Mouse (Mus musculus): ENCODE measurements around the gene Tubgcp2. TPM values are rescaled to one million over a fixed set of nuclear protein-coding genes. Genes with fewer than 3 reads are reported as not detected.

The Tubgcp2 gene
- polyA plus RNA-seq, 1 experiment from 2014 or later: 72.7 TPM

DNA sequence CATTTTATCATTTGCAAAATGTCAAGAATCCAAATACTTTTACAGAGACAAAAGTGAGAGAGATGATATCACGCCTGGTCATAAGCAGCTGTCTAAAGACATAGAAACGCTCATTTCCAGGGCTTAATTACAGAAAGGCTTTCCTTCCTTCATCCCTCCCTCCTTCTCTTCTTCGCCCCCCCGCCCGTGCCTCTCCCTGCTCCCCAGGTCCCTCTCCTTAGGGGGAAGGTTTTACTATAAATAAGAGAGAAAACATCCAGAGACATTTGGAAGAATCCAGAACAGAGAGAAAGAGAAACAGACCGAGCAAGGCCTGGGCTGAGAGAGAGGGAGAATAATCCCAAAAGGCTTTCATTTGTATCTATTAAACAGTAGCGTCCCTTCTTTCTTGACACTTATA lies 1.0 kb downstream of the Tubgcp2 start:
- Histone ChIP-seq H3K27ac (replicated peaks) (peak overlapping the region; percentile 86; the same call in 1 of the 2 replicates), H3K4me1 (peaks cover 24% of the 10 kb centered on the region), H3K9ac (replicated peaks) (peak overlapping the region; percentile 85), H3K9me3 (no peaks in the 10 kb centered on the region), H3K4me2 (replicated peaks) (peak overlapping the region; percentile 88), H3K4me3 (peak overlapping the region; percentile 91), H3K27me3 (peaks cover 10% of the 10 kb centered on the region), H3K36me3 (peaks cover 42% of the 10 kb centered on the region)
- ATAC-seq (ENCODE audit: low FRiP score, low read depth): no peak
- 24% methylated on average over 7 of the region's 7 CpGs for WGBS

DNA sequence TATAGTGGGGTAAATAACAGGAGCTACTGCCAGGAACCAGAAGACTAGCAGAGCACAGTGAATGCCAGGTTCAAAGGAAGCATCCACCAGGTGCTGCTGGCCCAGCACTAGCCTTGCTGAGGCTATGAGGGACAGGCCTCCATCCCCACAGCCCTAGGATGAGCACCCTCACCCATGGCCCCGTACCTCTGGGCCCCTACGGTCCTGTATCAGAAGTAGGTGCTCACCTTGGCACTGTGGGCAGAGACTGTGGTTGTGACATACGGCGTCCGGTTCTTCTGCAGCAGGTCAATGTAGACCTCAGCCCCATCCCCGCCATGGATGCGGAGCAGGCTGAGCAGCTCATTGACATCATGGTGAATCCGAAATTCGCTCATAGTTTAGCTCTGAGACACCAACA lies 3.1 kb downstream of the Tubgcp2 start:
- H3K9ac ChIP-seq (replicated peaks): no peak overlapping the region
- WGBS: 91% methylated on average over 9 of the region's 9 CpGs
- no peaks in the 10 kb centered on the region for H3K9me3 ChIP-seq
- H3K4me2 ChIP-seq (replicated peaks): no peak overlapping the region
- no peak overlapping the region for H3K27ac ChIP-seq (replicated peaks)
- peaks cover 50% of the 10 kb centered on the region for H3K36me3 ChIP-seq
- H3K4me3 ChIP-seq: no peak overlapping the region
- peaks cover 24% of the 10 kb centered on the region for H3K4me1 ChIP-seq
- peaks cover 7% of the 10 kb centered on the region for H3K27me3 ChIP-seq
- ATAC-seq (ENCODE audit: low FRiP score, low read depth): no peak

DNA sequence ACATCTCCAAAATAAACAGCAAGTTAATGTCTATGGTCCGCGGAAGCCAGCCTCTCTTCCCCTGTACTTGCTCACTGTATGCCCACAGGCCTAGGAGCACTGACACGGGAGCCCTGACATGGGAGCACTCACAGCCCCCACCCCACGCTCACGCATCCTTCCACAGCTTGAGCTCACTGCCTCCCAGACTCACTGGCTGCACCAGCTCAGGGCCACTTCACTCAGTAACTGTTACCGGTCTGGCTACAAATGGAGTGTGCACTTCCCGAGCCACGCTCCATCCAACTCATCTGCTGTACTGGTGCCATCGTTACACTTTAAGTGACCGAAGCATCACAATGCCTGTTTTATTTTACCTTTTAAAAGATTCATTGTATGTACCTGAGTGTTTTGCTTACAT lies 4.1 kb downstream of the Tubgcp2 start:
- Histone ChIP-seq H3K4me2 (replicated peaks) (no peak overlapping the region), H3K4me3 (no peak overlapping the region), H3K4me1 (peaks cover 21% of the 10 kb centered on the region), H3K36me3 (peaks cover 56% of the 10 kb centered on the region), H3K9me3 (no peaks in the 10 kb centered on the region), H3K9ac (replicated peaks) (no peak overlapping the region), H3K27me3 (peaks cover 2% of the 10 kb centered on the region), H3K27ac (replicated peaks) (no peak overlapping the region)
- 95% methylated on average over 10 of the region's 10 CpGs for WGBS
- no peak for ATAC-seq (ENCODE audit: low FRiP score, low read depth)

DNA sequence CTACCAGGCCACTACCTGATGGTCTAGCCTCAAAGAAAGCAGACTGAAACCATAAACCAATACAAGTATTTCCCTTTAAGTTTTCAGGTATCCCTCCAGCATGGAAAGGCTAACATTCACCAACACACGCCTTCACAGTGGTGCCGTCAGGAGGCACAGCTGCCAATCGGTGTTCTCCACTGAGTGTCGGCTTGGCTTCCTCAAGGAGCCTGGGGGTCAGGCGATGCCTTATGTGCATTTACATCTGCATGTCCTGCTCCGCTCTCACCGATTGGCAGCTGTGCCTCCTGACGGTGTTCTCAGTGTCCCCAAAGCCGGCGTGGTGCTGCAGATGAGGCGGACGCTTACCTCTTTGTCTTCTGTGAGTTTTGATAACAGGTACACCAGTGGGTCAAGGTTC lies 4.7 kb downstream of the Tubgcp2 start:
- H3K36me3 ChIP-seq: peaks cover 56% of the 10 kb centered on the region
- 94% methylated on average over 12 of the region's 12 CpGs for WGBS
- no peaks in the 10 kb centered on the region for H3K9me3 ChIP-seq
- no peak overlapping the region for H3K9ac ChIP-seq (replicated peaks)
- no peaks in the 10 kb centered on the region for H3K27me3 ChIP-seq
- H3K4me2 ChIP-seq (replicated peaks): no peak overlapping the region
- H3K27ac ChIP-seq (replicated peaks): no peak overlapping the region
- no peak overlapping the region for H3K4me3 ChIP-seq
- no peak for ATAC-seq (ENCODE audit: low FRiP score, low read depth)
- H3K4me1 ChIP-seq: peaks cover 15% of the 10 kb centered on the region

DNA sequence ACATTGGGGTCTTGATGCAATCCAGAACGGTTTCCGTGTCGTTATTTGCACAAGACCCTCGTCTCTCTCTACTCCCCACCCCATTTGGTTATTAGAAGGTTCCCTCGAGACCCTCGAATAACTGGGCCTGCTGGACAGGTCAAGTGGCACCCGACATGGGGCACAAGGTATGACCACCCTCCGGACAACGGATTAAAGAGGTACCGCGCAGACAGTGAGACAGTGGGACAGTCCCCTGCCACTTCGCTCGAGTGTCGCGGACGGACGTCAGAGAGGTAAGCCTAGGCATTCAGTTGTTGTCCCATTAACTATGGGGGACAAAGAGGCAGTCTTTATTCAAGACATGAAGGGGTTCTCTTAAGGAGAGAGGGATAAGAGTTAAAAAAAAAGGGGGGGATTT lies 25.1 kb downstream of the Tubgcp2 start:
- Histone ChIP-seq H3K4me1 (no peaks in the 10 kb centered on the region), H3K27ac (replicated peaks) (no peak overlapping the region), H3K9ac (replicated peaks) (no peak overlapping the region), H3K4me2 (replicated peaks) (no peak overlapping the region), H3K9me3 (no peaks in the 10 kb centered on the region), H3K27me3 (no peaks in the 10 kb centered on the region), H3K36me3 (peaks cover 37% of the 10 kb centered on the region), H3K4me3 (no peak overlapping the region)
- ATAC-seq (ENCODE audit: low FRiP score, low read depth): no peak
- 94% methylated on average over 17 of the region's 17 CpGs for WGBS

DNA sequence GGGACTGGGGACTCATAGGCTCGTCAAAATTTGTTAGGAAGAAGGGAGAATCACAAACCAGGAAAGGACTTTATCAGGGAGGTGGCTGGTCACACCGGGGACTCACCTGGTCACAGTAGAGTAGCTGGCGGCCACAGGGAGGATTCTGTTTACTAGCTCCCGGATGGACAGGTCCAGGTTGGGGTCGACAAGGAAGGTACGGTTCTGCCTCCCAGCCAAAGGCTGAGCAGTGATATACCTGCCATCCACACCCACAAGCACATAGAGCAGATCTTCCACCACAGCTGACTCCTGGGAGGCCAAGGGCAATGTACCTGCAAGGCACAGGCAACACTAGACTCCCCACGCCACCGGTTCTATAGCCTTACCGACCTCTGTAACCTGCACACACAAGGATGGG lies 28.7 kb downstream of the Tubgcp2 start:
- H3K4me3 ChIP-seq: no peak overlapping the region
- H3K4me2 ChIP-seq (replicated peaks): no peak overlapping the region
- no peaks in the 10 kb centered on the region for H3K27me3 ChIP-seq
- WGBS: 95% methylated on average over 9 of the region's 9 CpGs
- no peak overlapping the region for H3K9ac ChIP-seq (replicated peaks)
- H3K36me3 ChIP-seq: peaks cover 61% of the 10 kb centered on the region
- ATAC-seq (ENCODE audit: low FRiP score, low read depth): no peak
- H3K9me3 ChIP-seq: no peaks in the 10 kb centered on the region
- H3K27ac ChIP-seq (replicated peaks): no peak overlapping the region
- H3K4me1 ChIP-seq: no peaks in the 10 kb centered on the region

DNA sequence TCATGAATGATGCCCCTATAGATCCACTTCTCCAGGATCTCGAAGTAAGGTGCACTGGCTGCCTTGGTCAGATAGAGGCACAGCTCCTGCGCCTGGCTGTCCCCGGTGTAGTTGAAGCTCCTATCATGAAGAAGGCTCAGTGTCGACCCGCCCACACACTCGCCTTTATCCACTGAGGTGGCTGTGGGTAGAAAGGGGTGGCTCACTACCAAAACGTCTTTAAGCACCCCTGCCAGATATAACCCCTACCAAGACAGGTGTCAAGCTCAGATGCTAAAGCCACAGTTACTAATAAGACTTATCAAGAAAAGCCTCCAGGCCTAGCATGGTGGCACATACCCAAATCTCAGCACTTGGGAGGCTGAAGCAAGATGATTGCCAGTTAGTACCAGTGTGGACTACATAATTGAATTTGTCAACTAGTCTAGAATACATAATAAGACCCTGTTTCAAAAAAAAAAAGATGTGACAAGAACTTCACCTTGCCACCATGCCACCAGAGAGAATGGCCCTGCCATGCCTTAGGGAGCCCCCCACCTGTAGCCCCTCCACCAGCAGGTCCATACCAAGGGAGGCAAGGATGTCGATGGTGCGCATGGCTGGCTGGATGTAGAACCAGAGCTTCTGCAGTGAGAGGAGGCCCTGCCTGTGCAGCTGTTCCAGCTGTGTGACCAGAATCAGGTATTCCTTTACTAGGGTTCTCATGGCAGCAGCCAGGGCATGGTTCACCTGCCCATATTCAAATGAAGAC lies 29.4 kb downstream of the Tubgcp2 start:
- no peaks in the 10 kb centered on the region for H3K4me1 ChIP-seq
- H3K9me3 ChIP-seq: no peaks in the 10 kb centered on the region
- no peak for ATAC-seq (ENCODE audit: low FRiP score, low read depth)
- no peak overlapping the region for H3K4me3 ChIP-seq
- H3K27me3 ChIP-seq: no peaks in the 10 kb centered on the region
- H3K9ac ChIP-seq (replicated peaks): no peak overlapping the region
- WGBS: 95% methylated on average over 9 of the region's 9 CpGs
- H3K36me3 ChIP-seq: peaks cover 67% of the 10 kb centered on the region
- H3K4me2 ChIP-seq (replicated peaks): no peak overlapping the region
- no peak overlapping the region for H3K27ac ChIP-seq (replicated peaks)

DNA sequence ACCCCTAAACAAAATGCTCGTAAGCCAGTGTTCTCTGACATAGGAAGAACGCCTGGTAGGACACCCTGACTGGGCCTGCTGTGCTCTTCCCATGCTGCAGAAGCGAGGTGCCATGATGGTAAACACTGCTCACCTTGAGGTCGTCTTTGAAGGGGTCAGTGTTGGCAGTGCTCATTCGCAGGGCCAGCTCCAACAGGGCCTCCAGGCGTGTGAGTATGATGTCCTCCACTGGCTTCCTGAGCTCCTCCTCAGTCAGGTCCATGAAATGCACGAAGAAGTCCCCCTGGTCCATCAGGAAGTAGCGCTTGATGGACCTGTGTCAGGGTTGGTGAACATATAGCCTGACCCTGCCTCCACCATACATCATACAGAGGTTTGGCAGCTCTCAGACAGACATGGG lies 31.8 kb downstream of the Tubgcp2 start:
- no peak overlapping the region for H3K4me2 ChIP-seq (replicated peaks)
- H3K9ac ChIP-seq (replicated peaks): no peak overlapping the region
- no peak overlapping the region for H3K4me3 ChIP-seq
- 93% methylated on average over 8 of the region's 8 CpGs for WGBS
- H3K9me3 ChIP-seq: no peaks in the 10 kb centered on the region
- peaks cover 79% of the 10 kb centered on the region for H3K36me3 ChIP-seq
- H3K27me3 ChIP-seq: no peaks in the 10 kb centered on the region
- H3K27ac ChIP-seq (replicated peaks): no peak overlapping the region
- no peaks in the 10 kb centered on the region for H3K4me1 ChIP-seq
- ATAC-seq (ENCODE audit: low FRiP score, low read depth): no peak

DNA sequence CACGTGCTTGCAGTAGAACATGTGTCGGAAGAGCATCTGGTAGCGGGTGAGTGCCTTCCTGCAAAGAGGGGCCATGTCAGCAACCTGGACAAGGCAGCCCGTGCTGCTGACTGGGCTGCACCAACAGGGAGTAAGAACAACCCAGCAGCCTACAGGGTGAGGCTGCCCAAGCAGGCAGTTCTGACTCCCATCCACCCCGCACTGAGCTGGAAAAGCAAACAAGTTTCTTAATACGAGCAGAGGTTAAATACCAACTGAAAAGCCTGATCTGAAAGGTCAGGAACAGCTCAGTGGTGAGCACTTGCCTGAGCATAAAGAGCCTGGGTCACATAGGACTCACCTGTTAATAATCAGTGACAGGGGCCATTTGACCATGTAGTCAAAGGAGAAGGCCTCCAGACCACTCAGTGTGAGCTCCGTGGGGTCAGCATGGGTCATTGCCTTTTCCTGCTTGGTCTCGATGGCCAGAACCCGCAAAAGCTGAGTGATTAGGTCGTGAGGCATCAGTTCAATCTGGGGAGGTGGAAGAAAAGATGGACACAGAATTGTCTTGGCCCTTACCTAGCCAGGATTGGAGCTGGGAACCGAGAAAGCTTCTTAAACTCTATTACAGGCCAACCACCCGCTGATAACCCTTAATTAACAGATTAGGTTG lies 35.3 kb downstream of the Tubgcp2 start:
- H3K9ac ChIP-seq (replicated peaks): no peak overlapping the region
- peaks cover 94% of the 10 kb centered on the region for H3K36me3 ChIP-seq
- ATAC-seq (ENCODE audit: low FRiP score, low read depth): no peak
- H3K4me3 ChIP-seq: no peak overlapping the region
- H3K4me1 ChIP-seq: no peaks in the 10 kb centered on the region
- no peak overlapping the region for H3K4me2 ChIP-seq (replicated peaks)
- no peak overlapping the region for H3K27ac ChIP-seq (replicated peaks)
- WGBS: 52% methylated on average over 12 of the region's 12 CpGs
- H3K9me3 ChIP-seq: no peaks in the 10 kb centered on the region
- H3K27me3 ChIP-seq: no peaks in the 10 kb centered on the region

DNA sequence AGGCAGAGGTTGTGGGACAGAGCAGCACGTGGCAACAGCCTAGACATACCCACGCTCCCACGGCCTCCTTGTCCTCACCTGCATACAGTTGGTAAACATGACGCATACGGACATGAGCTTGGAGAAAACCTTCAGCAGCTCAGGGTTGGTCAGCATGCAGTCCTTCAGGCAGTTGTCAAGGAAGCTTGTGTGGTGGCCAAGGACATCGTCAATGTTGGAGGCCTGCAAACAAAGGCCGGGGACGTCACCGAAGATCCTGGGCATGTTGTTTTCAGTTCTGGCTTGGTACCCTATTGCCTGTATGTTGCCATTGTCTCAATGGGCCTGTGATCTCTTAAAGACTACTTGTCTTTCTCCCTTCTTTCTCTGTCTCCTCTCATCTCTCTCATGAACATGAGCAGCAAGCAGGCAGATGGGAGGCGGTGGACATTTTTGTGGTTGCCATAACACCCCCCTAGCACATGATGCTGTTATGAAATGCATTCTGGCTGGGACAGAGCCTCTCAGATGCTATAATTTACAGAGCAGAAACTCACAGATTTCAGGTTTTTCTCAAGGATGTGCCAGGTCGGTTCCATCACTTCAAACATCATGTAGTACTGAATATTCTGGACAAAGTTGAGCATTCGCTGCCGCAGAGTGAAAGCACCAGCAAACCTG lies 37.6 kb downstream of the Tubgcp2 start:
- Histone ChIP-seq H3K4me3 (no peak overlapping the region), H3K36me3 (peaks cover 81% of the 10 kb centered on the region), H3K27me3 (no peaks in the 10 kb centered on the region), H3K9ac (replicated peaks) (no peak overlapping the region), H3K4me2 (replicated peaks) (no peak overlapping the region), H3K27ac (replicated peaks) (no peak overlapping the region), H3K9me3 (no peaks in the 10 kb centered on the region), H3K4me1 (no peaks in the 10 kb centered on the region)
- no peak for ATAC-seq (ENCODE audit: low FRiP score, low read depth)
- WGBS: 95% methylated on average over 13 of the region's 13 CpGs

DNA sequence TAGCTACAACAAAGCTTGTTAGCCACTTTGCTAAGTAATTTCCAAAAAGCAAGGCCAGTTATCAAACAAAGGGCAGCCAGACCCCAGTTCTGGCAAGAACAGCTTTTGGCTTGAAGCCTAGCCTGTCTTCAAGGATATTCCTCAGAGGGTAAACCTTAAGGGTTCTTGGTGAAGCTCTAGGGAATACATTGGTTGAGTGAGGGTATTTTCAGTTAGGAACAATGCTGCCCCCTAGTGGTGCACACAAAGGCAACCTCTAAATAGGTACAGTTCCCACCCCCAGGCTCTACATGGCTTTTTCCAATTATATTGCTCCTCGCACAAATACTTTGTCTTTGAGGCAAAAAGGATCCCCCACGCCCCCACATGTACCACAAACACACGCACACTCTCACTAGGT lies 41.8 kb downstream of the Tubgcp2 start:
- no peak for ATAC-seq (ENCODE audit: low FRiP score, low read depth)
- H3K9me3 ChIP-seq: no peaks in the 10 kb centered on the region
- H3K36me3 ChIP-seq: peaks cover 43% of the 10 kb centered on the region
- no peak overlapping the region for H3K4me2 ChIP-seq (replicated peaks)
- 36% methylated on average over 3 of the region's 3 CpGs for WGBS
- H3K4me3 ChIP-seq: no peak overlapping the region
- no peak overlapping the region for H3K27ac ChIP-seq (replicated peaks)
- H3K4me1 ChIP-seq: no peaks in the 10 kb centered on the region
- H3K9ac ChIP-seq (replicated peaks): no peak overlapping the region
- H3K27me3 ChIP-seq: no peaks in the 10 kb centered on the region

DNA sequence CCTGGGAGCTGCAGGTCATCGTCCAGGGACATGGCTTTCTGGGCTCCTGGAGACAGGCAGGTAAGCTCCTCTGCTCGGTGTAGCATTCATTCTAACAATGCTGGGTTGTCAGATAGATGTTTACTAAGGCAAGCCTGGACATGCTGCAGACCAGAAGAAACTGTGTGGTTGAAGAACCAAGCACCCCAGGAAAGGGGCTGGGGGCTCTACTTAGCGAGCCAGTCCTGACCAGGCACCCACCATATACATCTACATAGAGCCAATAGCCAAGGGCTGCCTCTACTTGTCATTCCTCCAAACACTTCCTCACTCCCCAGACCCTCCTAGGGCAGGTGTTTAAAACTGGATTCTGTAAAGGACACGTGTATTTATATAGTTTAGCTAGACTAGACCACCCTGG lies 42.3 kb downstream of the Tubgcp2 start:
- 86% methylated on average over 4 of the region's 4 CpGs for WGBS
- Histone ChIP-seq H3K4me2 (replicated peaks) (no peak overlapping the region), H3K4me1 (no peaks in the 10 kb centered on the region), H3K27me3 (no peaks in the 10 kb centered on the region), H3K36me3 (peaks cover 38% of the 10 kb centered on the region), H3K9me3 (no peaks in the 10 kb centered on the region), H3K4me3 (no peak overlapping the region), H3K27ac (replicated peaks) (no peak overlapping the region), H3K9ac (replicated peaks) (no peak overlapping the region)
- ATAC-seq (ENCODE audit: low FRiP score, low read depth): no peak

Measured in midbrain, embryonic 12.5 days (tissue).